Mouse (Mus musculus): ENCODE data around the gene Tac2. TPM values are rescaled to one million over a fixed set of nuclear protein-coding genes. Genes with fewer than 3 reads are reported as not detected.

Gene Tac2
- total RNA-seq, 2 experiments from 2014 or later: not detected

DNA sequence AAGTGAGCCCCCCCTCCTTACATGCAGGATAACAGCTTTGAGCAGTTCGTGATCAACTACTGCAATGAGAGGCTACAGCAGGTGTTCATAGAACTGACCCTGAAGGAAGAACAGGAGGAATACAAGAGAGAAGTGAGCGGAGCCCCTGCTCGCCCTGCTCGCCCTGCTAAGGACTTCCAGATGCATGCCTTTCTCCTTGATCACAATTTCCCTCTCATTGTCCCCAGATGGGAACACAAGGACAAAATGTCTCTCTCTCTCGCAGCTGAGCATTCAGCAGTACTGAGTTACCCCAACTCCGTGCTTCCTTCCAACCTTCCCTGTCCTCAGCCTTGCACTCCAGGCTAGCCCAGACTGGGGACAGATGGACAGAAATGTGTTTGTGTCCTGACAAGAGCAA, 11.5 kb upstream of the Tac2 start:
- DNase-seq: no peak

GRCm38 (mm10) chr10:127721671-127722418, 2.4 kb upstream of the Tac2 start:
- intact Hi-C loops (cut with DNase I; ENCODE audit: low total_unique reads): no loop called here
- no peak for DNase-seq

More for the DNA sequence above, 11.5 kb upstream of the Tac2 start:
- intact Hi-C loops (cut with DNase I; ENCODE audit: low total_unique reads): no loop called here

DNA sequence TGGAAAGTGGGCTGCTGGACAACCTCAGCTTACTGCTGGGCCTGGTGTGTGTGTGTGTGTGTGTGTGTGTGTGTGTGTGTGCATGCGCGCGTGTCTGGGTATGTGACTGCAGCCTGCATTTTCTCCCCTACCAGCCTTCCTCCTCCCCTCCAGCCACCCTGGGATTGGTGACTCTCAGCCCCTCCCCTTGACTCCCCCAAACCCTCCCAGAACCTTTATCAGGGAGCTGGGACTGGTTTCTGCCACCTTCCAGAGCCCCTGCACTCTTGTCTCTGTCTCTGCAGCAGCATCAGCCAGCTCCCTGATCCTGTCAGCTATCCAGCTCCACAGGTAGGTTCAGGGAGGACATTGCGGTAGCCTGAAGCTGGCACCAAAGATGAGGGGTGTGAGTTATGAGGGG, 858 bp downstream of the Tac2 start:
- no peak for DNase-seq
- intact Hi-C loops (cut with DNase I; ENCODE audit: low total_unique reads): no loop called here

DNA sequence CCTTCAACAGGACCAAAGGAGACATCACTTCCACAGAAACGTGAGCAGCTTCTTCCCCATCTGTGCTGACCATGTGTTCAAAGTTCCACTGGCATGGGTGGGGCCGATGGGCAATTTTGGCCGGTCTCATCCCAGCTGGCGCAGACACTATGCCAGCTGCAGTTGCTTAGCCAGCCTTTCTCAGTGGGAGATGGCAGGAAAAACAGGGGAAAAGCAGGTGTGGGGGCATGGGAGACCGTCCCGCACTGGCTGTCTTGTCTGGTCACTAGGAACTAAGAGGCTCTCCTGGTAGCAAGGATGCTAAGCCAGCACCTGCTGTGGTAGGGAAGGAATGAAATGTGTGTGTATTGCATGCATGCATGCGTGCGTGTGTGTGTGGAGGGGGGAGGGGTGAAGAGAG, 4.2 kb downstream of the Tac2 start:
- no peak for DNase-seq
- intact Hi-C loops (cut with DNase I; ENCODE audit: low total_unique reads): no loop called here

DNA sequence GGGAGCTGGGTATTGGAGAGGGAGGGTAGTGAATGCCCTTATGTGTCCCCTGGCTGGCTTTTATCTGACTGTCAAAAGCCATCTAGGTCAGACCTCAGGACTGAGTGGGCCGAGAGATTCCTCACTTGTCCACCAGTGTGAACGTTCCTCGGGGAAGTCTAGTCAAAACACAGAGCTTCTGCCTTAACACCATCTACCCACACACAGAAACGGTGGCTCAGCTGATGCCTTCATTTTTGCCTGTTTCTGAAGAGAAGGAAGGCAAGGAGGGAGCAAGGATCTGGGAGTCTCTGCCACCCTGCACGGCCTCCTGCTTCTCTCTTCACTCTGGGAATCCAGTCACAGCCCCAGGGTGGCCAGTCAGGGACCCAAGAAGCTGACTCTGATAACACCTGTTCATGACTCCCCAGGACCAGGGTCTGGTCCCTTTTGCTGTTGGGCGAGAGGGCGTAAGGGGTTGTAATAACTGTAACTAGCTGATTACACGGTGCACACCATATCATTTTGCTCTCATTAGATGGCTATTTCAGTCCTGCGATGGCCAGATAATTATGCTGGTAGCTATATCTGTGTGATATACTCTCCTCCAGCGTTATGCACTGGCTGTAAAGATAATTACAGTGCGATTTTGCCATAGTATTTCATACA, 6.1 kb downstream of the Tac2 start:
- intact Hi-C loops (cut with DNase I; ENCODE audit: low total_unique reads): loop anchor here (5.0 to 10.0 kb wide), 2 partner anchors 33 to 86 kb away; partner anchors contain the start of gene Stat6
- DNase-seq: no peak

- intact Hi-C loops (cut with DNase I; ENCODE audit: low total_unique reads): loop anchor here (5.0 to 10.0 kb wide), 2 partner anchors 34 to 86 kb away; partner anchors contain the start of gene Stat6
- no peak for DNase-seq
Observed at GRCm38 (mm10) chr10:127730933-127731310, 6.6 kb downstream of the Tac2 start.

GRCm38 (mm10) chr10:127731397-127731796, 7.1 kb downstream of the Tac2 start:
- no peak for DNase-seq
- intact Hi-C loops (cut with DNase I; ENCODE audit: low total_unique reads): loop anchor here (5.0 to 10.0 kb wide), 2 partner anchors 34 to 87 kb away; partner anchors contain the start of gene Stat6

GRCm38 (mm10) chr10:127734434-127734833, 10.2 kb downstream of the Tac2 start:
- intact Hi-C loops (cut with DNase I; ENCODE audit: low total_unique reads): loop anchor here (5.0 to 10.0 kb wide), 2 partner anchors 37 to 90 kb away; partner anchors contain the start of gene Stat6
- no peak for DNase-seq

DNA sequence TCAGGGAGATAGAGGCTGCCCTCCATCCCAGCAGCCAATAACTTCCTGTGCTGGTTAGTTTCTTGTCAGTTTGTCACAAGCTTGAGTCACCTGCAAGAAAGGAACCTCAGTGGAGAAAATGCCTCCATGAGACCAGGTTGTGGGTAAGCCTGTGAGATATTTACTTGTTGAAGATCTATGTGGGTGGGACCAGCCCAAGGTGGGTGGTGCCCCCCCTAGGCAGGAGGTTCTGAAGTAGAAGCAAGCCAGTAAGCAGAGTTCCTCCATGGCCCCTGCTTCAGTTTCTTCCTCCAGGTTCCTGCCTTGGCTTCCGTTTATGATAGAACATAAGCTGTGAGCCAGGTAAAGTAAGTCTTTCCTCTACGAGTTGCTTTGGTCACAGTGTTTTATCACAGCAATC, 12.0 kb downstream of the Tac2 start:
- intact Hi-C loops (cut with DNase I; ENCODE audit: low total_unique reads): loop anchor here (5.0 to 10.0 kb wide), 2 partner anchors 91 to 201 kb away; partner anchors contain the start of gene Stat6

DNA sequence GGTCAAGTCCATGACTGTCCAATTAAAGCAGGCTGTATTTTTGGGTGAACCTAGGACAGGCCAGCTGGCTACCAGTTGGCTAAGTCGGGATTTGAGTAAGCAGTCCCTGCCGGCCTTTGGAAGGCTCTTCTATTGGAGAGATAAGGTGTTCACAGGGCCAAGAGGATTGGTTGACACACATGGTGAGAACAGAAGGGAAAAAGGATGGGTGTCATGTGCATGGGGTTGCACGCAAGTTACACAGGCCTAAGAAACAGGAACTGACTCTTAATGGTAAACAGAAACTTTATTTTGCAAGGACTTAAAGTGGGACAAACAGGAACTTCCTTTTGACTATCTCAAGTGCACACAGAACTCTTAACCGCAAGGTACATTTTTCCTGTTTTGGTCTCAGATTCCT, 12.6 kb downstream of the Tac2 start:
- intact Hi-C loops (cut with DNase I; ENCODE audit: low total_unique reads): loop anchor here (5.0 to 10.0 kb wide), 2 partner anchors 92 to 200 kb away; partner anchors contain the start of gene Stat6
- no peak for DNase-seq

More for the DNA sequence above, 12.0 kb downstream of the Tac2 start:
- no peak for DNase-seq

DNA sequence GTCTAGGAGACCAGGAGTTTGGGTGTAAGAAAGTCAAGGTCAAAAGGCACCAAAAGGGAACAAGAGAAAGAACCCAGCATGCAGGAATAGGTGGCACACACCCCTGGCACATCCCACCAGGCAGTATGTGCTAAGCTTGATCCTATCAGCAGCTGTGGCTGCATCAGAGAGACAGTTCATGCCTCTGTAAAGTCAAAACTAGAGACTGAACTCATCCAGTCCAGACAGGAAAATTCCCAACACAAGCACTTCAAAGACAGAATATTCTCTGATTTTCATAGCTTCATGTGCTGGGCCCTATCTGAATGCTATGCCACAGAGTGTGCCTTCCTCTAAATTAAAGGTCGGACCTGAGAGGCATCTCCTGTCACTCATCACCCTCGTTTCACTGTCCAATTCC, 13.3 kb downstream of the Tac2 start:
- DNase-seq: no peak
- intact Hi-C loops (cut with DNase I; ENCODE audit: low total_unique reads): loop anchor here (5.0 to 10.0 kb wide), 2 partner anchors 93 to 200 kb away; partner anchors contain the start of gene Stat6

- intact Hi-C loops (cut with DNase I; ENCODE audit: low total_unique reads): loop anchor here (5.0 to 10.0 kb wide), 2 partner anchors 94 to 199 kb away; partner anchors contain the start of gene Stat6
Observed at GRCm38 (mm10) chr10:127738151-127738882, 14.0 kb downstream of the Tac2 start.

GRCm38 (mm10) chr10:127739083-127739660, 14.9 kb downstream of the Tac2 start, which contains the start of gene Zbtb39:
Zbtb39 (plus strand) TSS chr10:127739538.
- DNase-seq: peak; percentile 86
- intact Hi-C loops (cut with DNase I; ENCODE audit: low total_unique reads): loop anchor here (5.0 to 10.0 kb wide), 2 partner anchors 94 to 198 kb away; partner anchors contain the start of gene Stat6

More at GRCm38 (mm10) chr10:127738151-127738882, 14.0 kb downstream of the Tac2 start:
- DNase-seq: no peak

DNA sequence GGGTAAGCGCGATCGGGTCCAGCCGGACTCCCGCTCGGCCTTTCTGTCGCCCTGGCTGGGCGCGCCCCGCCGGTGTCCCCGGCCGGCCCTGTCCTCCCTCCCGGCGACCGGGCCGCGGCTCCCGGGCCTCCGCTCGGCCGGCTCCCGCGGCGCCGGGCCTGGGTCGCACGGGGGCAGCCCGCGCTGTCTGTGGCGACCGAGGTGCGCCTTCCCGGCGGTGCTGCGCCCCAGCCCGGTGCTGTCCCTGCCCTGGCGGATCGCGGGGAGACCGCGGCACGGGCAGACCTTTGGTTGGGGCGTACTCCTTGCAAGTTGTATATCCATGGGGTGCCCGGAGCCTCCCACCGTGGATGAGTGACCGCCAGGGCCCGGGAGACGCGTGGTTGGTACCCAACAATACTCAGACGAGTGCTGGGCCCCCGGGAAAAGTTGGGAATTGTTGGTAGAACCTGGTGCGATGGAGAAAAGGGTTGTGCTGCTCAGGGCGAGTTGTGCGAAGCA, 15.4 kb downstream of the Tac2 start:
- intact Hi-C loops (cut with DNase I; ENCODE audit: low total_unique reads): loop anchor here (5.0 to 10.0 kb wide), 2 partner anchors 95 to 198 kb away; partner anchors contain the start of gene Stat6
- no peak for DNase-seq

DNA sequence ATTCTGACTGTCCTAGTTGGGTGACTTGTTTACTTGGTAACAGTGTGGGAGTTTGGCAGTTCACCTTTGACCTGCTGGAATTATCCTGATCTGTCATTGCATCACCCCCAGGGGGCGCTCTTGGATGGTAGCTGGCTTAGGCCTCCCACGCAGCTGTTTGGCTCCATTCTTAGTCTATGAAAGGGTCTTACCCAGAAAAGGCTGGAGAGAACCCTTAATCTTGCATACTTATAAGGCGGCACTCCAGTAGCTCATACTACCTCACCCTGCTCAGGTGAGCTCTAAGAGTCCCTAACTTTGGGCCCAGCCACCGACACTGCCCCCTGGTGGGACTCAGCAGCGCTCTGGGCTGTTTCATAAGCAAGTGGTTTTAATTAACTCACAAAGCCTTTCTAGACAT, 20.4 kb downstream of the Tac2 start:
- intact Hi-C loops (cut with DNase I; ENCODE audit: low total_unique reads): loop anchor here (5.0 kb wide), 1 partner anchor 188 kb away; no protein-coding TSS in a partner anchor
- peak; percentile 42 for DNase-seq

DNA sequence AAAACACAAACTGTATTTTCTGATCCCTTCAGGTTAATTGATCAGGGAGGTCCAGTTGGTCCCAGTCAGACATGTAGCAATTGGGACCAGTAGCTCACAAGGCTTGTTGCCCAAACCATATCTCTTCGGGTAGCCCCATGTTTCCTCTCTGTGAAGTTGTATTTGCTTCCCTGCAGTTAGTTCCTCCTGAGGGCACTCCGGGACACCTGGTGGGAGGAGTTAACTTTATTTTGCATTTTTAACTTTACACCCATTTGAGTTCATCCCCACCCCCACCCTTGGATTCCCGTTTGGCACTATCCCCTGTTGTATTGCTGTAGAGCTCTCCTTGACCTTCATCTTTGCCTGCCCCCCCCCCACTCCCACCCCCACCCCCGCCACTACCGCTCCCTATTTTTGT, 21.6 kb downstream of the Tac2 start:
- intact Hi-C loops (cut with DNase I; ENCODE audit: low total_unique reads): loop anchor here (5.0 kb wide), 1 partner anchor 186 kb away; no protein-coding TSS in a partner anchor
- DNase-seq: no peak

DNA sequence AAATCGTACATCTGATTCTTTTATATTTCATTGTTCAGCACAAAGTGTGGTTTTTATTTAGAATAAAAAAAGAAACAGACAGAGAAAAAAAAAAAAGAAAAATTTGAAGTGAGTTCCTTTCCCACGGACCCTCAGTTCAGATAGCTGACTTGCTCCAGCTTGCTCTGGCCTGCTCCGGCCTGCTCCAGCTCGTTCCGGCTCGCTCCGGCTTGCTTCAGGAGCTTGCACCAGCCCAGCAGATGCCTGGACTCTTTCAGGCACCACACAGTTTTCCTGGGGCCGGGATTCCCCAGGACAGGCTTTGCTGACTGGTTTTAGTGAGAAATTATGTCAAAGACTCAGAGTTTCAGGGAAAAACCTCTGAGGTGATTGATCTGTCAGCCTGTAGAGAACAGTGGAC, 23.0 kb downstream of the Tac2 start:
- intact Hi-C loops (cut with DNase I; ENCODE audit: low total_unique reads): loop anchor here (5.0 kb wide), 1 partner anchor 185 kb away; no protein-coding TSS in a partner anchor
- DNase-seq: no peak

DNA sequence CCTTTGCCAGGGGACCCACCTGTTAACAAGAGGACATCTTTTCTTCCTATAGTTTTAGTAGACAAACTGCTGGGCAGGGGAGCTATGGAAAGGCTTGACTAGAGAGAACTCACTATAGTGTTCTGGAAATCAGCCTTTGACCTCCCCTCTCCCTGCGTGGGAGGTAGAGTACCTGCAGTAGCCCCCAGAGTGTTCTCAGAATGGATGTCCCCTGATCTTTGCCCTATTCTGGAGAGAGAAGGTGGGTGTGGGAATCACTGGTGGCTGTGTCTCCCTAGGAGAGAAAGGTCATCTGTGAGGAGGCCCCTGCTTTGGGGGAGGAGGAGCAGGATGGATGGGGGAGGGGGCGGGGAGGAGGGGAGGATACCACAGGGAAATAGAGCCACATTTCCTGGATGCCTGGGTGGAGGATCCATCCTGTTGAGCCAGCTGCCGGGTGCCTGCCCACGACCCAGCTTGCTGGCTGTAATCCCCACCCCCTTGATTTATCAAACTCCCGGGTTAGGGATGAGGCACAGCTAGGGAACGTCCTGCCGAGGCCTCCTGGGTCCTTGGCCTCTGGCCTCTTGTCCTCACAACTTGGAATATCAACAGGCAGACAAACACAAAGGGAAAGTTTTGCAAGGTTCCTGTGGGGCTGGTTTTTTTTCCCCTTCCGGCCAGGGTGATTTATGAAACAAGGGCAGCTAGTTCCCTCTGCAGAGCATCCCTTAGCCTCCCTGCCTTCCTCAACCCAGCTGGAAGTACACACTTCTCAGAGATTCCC, 24.8 kb downstream of the Tac2 start:
- DNase-seq: no peak

More for the DNA sequence above, 24.8 kb downstream of the Tac2 start:
- intact Hi-C loops (cut with DNase I; ENCODE audit: low total_unique reads): loop anchor here (5.0 kb wide), 1 partner anchor 183 kb away; no protein-coding TSS in a partner anchor

Measured in gastrocnemius, postnatal 14 days (tissue).